Mouse (Mus musculus) small intestine, adult 2 months (tissue): ENCODE measurements around the gene Rapgef2.

Experiments used
- CTCF ChIP-seq: fragments of 200-500 bp; IDR thresholded peaks from 2 replicates; pipeline ENCODE4 v1.5.1; 2012; ENCODE audit warnings: low read depth, mild to moderate bottlenecking, control low read depth, inconsistent platforms, low read length, moderate library complexity, mixed read lengths; ENCODE audit not compliant: insufficient replicate concordance, insufficient read length; ENCODE audit errors: extremely low read depth
- POLR2A ChIP-seq: fragments of 200-500 bp; IDR thresholded peaks from 2 replicates; pipeline ENCODE4 v1.6.1; 2012; ENCODE audit warnings: low read depth, mild to moderate bottlenecking, control low read depth, inconsistent platforms, low read length, moderate library complexity

- TF ChIP-seq CTCF (no peak), POLR2A (no peak)
Observed at GRCm38 (mm10) chr3:79297281-79297680, 11.0 kb upstream of the Rapgef2 start.
